Mouse (Mus musculus) midbrain, embryonic 12.5 days (tissue): ENCODE data around the gene Tpt1. TPM values are rescaled to one million over a fixed set of nuclear protein-coding genes. Genes with fewer than 3 reads are reported as not detected.

Source experiments
- ATAC-seq: fragments of 200-750 bp; cut with Nextera tagmentation; 2 replicates; pipeline ENCODE4 v1.8.0; 2017; ENCODE audit warnings: low read depth, moderate TSS enrichment, moderate library complexity; ENCODE audit not compliant: low FRiP score
- H3K27ac ChIP-seq: fragments of 300-500 bp; sonication (generic); replicated peaks from 2 replicates; pipeline ENCODE4 v1.5.1; 2016; ENCODE audit warnings: mild to moderate bottlenecking
- H3K27me3 ChIP-seq: fragments of 300-500 bp; sonication (generic); 2 replicates; pipeline ENCODE4 v1.6.1; 2016; ENCODE audit warnings: mild to moderate bottlenecking
- H3K36me3 ChIP-seq: fragments of 300-500 bp; sonication (generic); 2 replicates; pipeline ENCODE4 v1.6.1; 2016
- H3K4me1 ChIP-seq: fragments of 300-500 bp; sonication (generic); 2 replicates; pipeline ENCODE4 v1.6.1; 2016
- H3K4me2 ChIP-seq: fragments of 300-500 bp; sonication (generic); replicated peaks from 2 replicates; pipeline ENCODE4 v1.6.1; 2016; ENCODE audit warnings: mild to moderate bottlenecking, moderate library complexity
- H3K4me3 ChIP-seq: fragments of 300-500 bp; sonication (generic); 2 replicates; pipeline ENCODE4 v1.5.1; 2016; ENCODE audit warnings: mild to moderate bottlenecking
- H3K9ac ChIP-seq: fragments of 300-500 bp; sonication (generic); replicated peaks from 2 replicates; pipeline ENCODE4 v1.6.1; 2016; ENCODE audit warnings: mild to moderate bottlenecking, moderate library complexity
- H3K9me3 ChIP-seq: fragments of 300-500 bp; sonication (generic); 2 replicates; pipeline ENCODE4 v1.6.1; 2016; ENCODE audit warnings: mild to moderate bottlenecking
- WGBS: fragments of 180-500 bp; shearing (Covaris S2); methylation state at CpG from one replicate; pipeline ENCODE4 v1.1.7; 2016; 5-methylcytosine and 5-hydroxymethylcytosine counted together
- polyA plus RNA-seq: library from polyadenylated mRNA; unstranded; fragments of >200 nt; fragmentation: Nextera tagmentation; extraction: Ambion mirVana; gene quantifications from 2 replicates; pipeline ENCODE4 v1.2.1, GENCODE M21; 2016

The Tpt1 gene
- polyA plus RNA-seq, 1 experiment from 2014 or later, result 921 TPM

DNA sequence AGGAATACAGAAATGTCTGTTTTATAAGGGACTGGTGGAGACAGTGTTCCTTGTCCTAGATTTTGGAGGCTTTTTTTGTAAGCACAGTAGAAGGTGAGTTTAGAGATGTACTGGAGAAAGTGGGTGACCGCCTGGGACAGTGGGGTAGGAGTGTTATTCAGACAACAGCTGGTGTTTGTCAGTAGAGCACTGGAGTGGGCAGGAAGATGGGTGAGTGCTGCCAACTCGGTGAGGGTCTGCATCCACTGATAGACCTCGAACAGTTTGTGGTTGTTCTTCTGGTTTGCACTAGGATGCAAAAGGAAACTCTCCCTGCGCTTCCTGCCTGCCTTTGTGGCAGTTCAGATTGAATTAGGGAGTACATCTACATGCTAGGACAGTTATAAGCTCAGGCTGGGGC lies 2.8 kb downstream of the Tpt1 start:
- Histone ChIP-seq H3K27ac (no peak overlapping the region), H3K36me3 (peaks cover 50% of the 10 kb centered on the region), H3K9me3 (no peaks in the 10 kb centered on the region), H3K4me1 (peaks cover 37% of the 10 kb centered on the region), H3K27me3 (no peaks in the 10 kb centered on the region), H3K4me3 (no peak overlapping the region), H3K9ac (no peak overlapping the region), H3K4me2 (no peak overlapping the region)
- 91% methylated on average over 4 of the region's 4 CpGs for WGBS
- ATAC-seq, result no peak

DNA sequence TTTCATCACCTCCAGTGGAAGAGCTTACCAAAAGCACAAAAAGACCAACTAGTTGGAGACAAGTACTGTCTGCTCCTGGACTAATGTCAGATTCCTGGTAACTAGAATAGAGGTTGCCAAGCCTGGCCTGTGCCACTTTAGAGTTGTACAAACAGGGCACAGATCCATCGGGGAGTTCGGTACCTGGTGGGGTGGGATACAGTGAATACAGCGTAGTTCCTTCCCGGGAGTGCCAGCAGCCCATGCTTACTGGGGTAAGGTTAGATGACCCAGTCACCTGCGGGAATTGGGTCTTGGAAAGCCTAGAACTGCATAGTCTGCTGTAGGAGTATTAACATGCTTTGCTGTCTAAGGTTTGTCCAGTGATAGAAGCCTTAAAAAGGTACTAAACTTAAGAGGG lies 3.6 kb downstream of the Tpt1 start:
- WGBS, result 91% methylated on average over 5 of the region's 5 CpGs
- Histone ChIP-seq H3K4me3 (no peak overlapping the region), H3K9ac (no peak overlapping the region), H3K9me3 (no peaks in the 10 kb centered on the region), H3K36me3 (peaks cover 50% of the 10 kb centered on the region), H3K4me1 (peaks cover 37% of the 10 kb centered on the region), H3K27me3 (no peaks in the 10 kb centered on the region), H3K4me2 (no peak overlapping the region), H3K27ac (no peak overlapping the region)
- no peak for ATAC-seq

DNA sequence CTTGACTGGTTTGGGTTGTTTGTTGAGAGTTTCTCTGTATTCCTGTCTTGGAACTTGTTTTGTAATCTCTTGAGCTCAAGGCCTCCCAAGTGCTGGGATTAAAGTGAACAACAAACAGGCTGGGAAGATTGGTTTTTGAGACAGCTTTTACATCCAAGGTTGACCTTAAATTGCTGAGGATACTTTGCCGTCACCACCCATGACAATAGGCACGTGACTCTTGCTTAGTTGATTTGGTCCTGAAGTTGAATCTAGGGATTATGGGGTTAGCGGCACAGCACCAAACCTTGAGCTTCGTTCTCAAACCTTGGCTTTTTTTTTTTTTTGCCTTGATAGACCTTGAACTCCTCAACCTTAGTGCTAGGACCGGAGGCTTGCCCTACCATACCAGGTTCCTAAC lies 4.3 kb downstream of the Tpt1 start:
- H3K27ac ChIP-seq, result no peak overlapping the region
- no peak overlapping the region for H3K9ac ChIP-seq
- H3K4me3 ChIP-seq, result no peak overlapping the region
- no peak for ATAC-seq
- H3K9me3 ChIP-seq, result no peaks in the 10 kb centered on the region
- peaks cover 35% of the 10 kb centered on the region for H3K4me1 ChIP-seq
- peaks cover 52% of the 10 kb centered on the region for H3K36me3 ChIP-seq
- no peaks in the 10 kb centered on the region for H3K27me3 ChIP-seq
- 77% methylated on average over 5 of the region's 5 CpGs for WGBS
- H3K4me2 ChIP-seq, result no peak overlapping the region

DNA sequence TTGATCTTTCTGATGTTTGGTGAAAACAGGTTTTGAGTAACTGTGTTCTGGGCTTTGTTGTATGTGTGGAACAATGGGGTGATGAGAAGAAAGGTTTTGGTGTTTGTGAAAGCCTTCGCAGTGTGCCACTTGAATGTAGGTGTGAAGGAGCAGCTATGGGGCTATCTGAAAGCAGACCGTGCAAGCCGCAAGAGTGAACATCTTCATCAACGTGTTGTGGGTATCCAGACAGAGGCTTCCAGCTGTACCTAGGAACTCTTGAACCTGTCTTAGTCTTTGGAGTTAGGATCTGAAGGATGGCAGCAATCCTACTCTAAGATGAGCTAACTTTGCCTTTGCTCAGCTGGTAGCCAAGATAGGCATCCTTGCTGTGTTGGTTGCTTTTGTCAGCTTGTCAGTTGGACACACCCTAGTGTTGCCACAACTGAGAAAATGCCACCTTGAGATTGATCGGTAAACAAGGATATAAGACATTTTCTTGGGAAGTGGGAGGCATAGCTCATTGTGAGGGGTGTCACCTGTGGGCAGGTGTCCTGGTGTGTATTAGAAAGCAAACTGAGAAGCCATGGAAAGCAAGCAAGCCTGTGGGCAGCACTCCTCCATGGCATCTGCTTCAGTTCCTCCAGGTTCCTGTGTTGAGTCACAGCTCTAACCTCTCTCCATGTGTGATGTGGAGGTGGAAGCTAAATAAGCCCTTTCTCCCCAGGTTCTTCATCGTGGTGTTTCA lies 5.1 kb downstream of the Tpt1 start:
- Histone ChIP-seq H3K36me3 (peaks cover 55% of the 10 kb centered on the region), H3K4me2 (no peak overlapping the region), H3K9ac (no peak overlapping the region), H3K27ac (no peak overlapping the region), H3K4me3 (no peak overlapping the region), H3K27me3 (no peaks in the 10 kb centered on the region), H3K4me1 (peaks cover 34% of the 10 kb centered on the region), H3K9me3 (no peaks in the 10 kb centered on the region)
- WGBS, result 94% methylated on average over 6 of the region's 6 CpGs
- ATAC-seq, result no peak

DNA sequence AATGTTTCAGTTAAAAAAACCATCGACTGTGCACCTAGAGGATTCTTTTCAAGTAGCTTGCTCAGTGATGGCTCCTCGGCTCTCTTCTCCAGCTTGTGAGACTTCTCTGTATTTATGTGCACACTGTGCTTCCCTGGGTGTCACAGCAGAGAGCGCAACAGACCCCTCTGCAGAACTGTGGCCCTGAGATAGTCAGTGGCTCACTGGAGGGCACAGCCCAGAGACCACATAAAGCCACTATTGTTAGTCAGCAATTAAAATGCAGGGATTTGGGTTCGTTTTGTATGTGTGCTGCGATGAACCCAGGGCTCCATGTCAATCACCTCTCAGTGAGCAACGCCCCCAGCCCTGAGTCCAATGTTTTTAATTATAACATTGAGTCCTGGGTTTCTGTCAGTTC lies 5.9 kb downstream of the Tpt1 start:
- Histone ChIP-seq H3K4me1 (peaks cover 34% of the 10 kb centered on the region), H3K9ac (no peak overlapping the region), H3K27ac (peak overlapping the region; percentile 39; the same call in 1 of the 2 replicates), H3K4me2 (no peak overlapping the region), H3K27me3 (no peaks in the 10 kb centered on the region), H3K9me3 (no peaks in the 10 kb centered on the region), H3K4me3 (no peak overlapping the region), H3K36me3 (peaks cover 55% of the 10 kb centered on the region)
- peak; percentile 76; the same call in 1 of the 2 replicates for ATAC-seq
- 38% methylated on average over 6 of the region's 6 CpGs for WGBS

DNA sequence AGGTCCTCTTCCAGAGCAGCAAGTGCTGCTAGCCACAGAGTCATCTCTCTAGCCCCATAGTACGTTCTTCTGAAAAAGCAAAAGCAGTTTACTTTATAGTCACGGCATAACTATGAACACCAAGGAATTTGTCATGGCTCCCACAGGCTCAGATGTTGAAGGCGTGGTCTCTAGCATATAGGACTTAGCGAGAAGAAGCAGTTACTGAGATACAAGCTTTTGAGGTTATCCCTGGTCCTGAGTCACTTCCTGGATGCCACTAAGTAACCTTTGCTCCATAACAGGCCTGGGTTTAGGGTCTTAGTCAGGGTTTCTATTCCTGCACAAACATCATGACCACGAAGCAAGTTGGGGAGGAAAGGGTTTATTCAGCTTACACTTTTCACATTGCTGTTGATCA lies 7.1 kb downstream of the Tpt1 start:
- no peak overlapping the region for H3K4me3 ChIP-seq
- H3K4me2 ChIP-seq, result no peak overlapping the region
- peaks cover 29% of the 10 kb centered on the region for H3K4me1 ChIP-seq
- no peak overlapping the region for H3K9ac ChIP-seq
- H3K36me3 ChIP-seq, result peaks cover 50% of the 10 kb centered on the region
- no peak for ATAC-seq
- no peaks in the 10 kb centered on the region for H3K9me3 ChIP-seq
- 95% methylated on average over 5 of the region's 5 CpGs for WGBS
- H3K27ac ChIP-seq, result no peak overlapping the region
- H3K27me3 ChIP-seq, result no peaks in the 10 kb centered on the region

DNA sequence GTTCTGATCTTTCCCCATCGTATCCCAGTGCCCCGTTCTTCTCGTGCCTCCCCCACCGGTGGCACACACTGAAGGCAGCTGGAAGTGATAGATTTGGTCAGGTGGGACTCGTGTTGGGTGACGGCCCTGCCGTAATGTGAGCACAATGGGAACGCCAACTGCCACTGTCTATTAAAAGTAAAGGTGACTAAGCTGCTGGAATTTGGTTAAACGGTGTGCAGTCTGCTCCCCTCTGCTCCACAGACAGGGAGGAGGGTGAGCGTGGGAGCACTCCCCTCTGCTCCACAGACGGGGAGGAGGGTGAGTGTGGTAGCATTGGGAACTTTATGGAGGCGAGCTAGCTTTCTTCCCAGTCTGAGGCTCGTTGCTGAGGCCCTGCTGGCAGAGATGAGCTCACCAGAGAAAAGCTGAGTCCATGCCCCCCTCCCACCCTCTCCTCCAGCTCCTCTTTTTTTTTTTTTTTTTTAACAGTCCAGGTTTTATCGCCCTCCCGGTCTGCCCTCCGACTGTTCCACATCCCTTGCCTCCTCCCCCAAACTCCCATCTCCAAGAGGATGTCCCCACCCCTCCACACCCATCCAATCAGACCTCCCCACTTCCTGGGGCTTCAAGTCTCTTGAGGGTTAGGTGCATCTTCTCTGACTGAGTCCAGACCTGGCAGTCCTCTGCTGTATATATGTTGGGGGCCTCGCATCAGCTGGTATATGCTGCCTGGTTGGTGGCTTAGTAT lies 10.5 kb downstream of the Tpt1 start:
- Histone ChIP-seq H3K4me2 (no peak overlapping the region), H3K4me3 (no peak overlapping the region), H3K27ac (no peak overlapping the region), H3K9me3 (no peaks in the 10 kb centered on the region), H3K9ac (no peak overlapping the region), H3K4me1 (peaks cover 5% of the 10 kb centered on the region; the same call in 1 of the 2 replicates), H3K36me3 (peaks cover 19% of the 10 kb centered on the region), H3K27me3 (no peaks in the 10 kb centered on the region)
- WGBS, result 66% methylated on average over 17 of the region's 17 CpGs
- no peak for ATAC-seq

DNA sequence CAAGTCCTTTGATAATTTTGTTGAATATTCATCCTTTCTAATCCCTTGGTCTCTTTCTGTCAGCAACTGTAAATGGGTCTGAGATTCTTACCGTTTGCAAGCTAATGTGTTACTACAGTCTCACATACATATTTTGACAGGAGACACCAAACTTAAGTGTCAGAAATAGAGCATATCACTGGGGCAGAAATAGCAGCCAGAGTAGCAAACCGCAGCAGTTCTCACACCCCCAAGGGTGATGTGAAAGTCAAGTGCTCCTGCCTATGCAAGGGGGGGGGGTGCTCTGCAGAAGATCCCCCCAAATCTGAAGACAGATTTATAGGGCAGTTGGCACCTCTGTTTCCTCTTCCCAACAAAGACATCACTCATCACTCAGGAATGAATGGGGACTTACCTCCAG lies 13.3 kb downstream of the Tpt1 start:
- no peak overlapping the region for H3K4me3 ChIP-seq
- H3K27me3 ChIP-seq, result no peaks in the 10 kb centered on the region
- no peak overlapping the region for H3K9ac ChIP-seq
- 74% methylated on average over 2 of the region's 2 CpGs for WGBS
- H3K9me3 ChIP-seq, result no peaks in the 10 kb centered on the region
- no peak overlapping the region for H3K4me2 ChIP-seq
- ATAC-seq, result no peak
- no peaks in the 10 kb centered on the region for H3K4me1 ChIP-seq
- H3K27ac ChIP-seq, result no peak overlapping the region
- H3K36me3 ChIP-seq, result 0 out of 2 replicates have a peak, but pooled peaks cover 8% of the 10 kb centered on the region

DNA sequence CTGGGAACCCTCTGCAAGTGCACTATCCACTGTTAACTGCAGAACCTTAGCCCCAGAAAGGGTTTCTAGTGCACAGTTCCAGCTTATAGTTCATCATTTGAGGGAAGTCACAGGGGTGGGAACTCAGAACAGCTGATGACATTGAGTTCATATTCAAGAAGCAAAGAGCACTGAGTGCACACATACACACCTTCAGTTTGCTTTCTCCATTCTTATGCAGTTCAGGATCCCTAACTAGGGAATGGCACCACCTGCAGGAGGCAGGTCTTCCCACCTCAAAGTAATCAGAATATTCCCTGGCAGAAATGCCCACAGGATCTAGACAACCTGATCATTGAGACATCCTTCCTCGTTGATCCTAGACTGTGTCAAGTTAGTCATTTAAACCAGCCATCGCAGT lies 14.7 kb downstream of the Tpt1 start:
- Histone ChIP-seq H3K9me3 (no peaks in the 10 kb centered on the region), H3K27ac (no peak overlapping the region), H3K4me3 (no peak overlapping the region), H3K9ac (no peak overlapping the region), H3K27me3 (no peaks in the 10 kb centered on the region), H3K36me3 (0 out of 2 replicates have a peak, but pooled peaks cover 3% of the 10 kb centered on the region), H3K4me1 (peaks cover 8% of the 10 kb centered on the region), H3K4me2 (no peak overlapping the region)
- WGBS, result 88% methylated on average over 2 of the region's 2 CpGs
- ATAC-seq, result no peak

DNA sequence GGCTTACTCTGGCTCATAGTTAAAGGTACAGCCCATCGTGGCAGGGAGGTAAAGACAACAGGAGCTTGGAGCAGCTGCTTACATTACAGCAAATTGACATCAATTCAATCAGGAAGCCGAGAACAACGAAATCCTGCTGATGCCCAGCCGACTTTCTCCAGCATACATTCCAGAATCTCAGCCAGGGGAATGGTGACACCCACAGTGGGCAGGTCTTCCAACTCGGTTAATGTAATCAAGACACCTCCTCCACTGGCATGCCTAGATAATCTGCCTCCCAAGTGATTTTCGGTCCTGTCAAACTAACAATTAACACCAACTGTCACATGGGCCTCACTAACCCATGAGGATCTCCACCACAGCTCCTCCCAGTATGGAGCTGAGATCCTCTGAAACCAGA lies 17.8 kb downstream of the Tpt1 start:
- 90% methylated on average over 6 of the region's 6 CpGs for WGBS
- Histone ChIP-seq H3K27me3 (peaks cover 14% of the 10 kb centered on the region), H3K4me1 (peaks cover 8% of the 10 kb centered on the region), H3K4me2 (no peak overlapping the region), H3K27ac (no peak overlapping the region), H3K4me3 (no peak overlapping the region), H3K9me3 (no peaks in the 10 kb centered on the region), H3K36me3 (no peaks in the 10 kb centered on the region), H3K9ac (no peak overlapping the region)
- ATAC-seq, result no peak

DNA sequence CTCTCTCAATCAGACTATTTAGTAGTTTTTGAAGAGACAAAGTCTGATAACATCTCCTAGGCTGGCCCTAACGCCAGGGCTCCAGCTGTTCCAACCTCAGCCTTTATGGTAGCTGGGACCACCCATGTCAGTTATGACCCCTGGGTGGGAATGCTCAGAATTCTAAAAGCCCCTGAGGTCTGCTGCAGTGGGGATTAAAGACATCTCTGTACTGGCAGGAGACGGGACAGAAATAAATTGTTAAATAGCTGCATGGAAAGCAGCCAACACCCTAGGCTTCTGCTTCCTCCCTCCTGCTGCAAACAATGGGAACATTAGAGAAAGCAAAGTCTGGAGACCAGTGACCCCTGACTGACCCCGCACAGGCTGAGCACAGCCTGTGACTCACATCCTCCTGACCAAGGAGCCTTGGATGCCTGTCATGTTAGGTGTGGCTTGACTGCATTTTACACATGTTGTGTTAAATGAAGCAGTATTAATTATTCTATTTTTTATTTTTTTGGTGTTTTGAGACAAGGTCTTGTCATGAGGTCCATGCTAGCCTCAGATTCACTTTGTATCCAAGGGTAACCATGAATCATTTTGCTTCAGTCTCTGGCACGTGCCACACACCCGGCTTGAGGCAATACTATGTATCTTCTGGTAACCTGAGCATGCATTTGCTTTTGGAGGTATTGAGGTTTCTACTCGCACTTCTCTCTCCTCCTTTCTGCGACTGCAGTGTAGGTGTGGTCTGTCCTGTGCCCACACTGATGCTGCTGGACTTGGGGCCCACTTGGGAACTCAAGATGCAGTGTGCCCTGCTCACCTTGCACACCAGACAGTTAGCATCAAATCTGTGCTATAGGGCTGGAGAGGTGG lies 18.9 kb downstream of the Tpt1 start:
- Histone ChIP-seq H3K9ac (no peak overlapping the region), H3K36me3 (no peaks in the 10 kb centered on the region), H3K4me1 (peaks cover 8% of the 10 kb centered on the region), H3K4me2 (no peak overlapping the region), H3K4me3 (no peak overlapping the region), H3K27ac (peak overlapping the region; percentile 58), H3K9me3 (no peaks in the 10 kb centered on the region), H3K27me3 (peaks cover 14% of the 10 kb centered on the region)
- 10% methylated on average over 7 of the region's 7 CpGs for WGBS
- peak; percentile 75 for ATAC-seq
